Mouse (Mus musculus) liver, embryonic 16.5 days (tissue): ENCODE data around the gene Fbxo48. TPM values are rescaled to one million over a fixed set of nuclear protein-coding genes. Genes with fewer than 3 reads are reported as not detected.

Source experiments
- ATAC-seq: fragments of 200-750 bp; cut with Nextera tagmentation; 2 replicates; pipeline ENCODE4 v1.8.0; 2017; ENCODE audit warnings: low read depth, mild to moderate bottlenecking, moderate number of reproducible peaks, moderate library complexity
- H3K27ac ChIP-seq: fragments of 300-500 bp; sonication (generic); 2 replicates; pipeline ENCODE4 v1.5.1; 2014; ENCODE audit warnings: mild to moderate bottlenecking, low read length
- H3K27me3 ChIP-seq: fragments of 300-500 bp; sonication (generic); 2 replicates; pipeline ENCODE4 v1.6.1; 2014; ENCODE audit warnings: low read depth, low read length, mixed read lengths; ENCODE audit not compliant: control insufficient read depth, insufficient read depth
- H3K36me3 ChIP-seq: fragments of 300-500 bp; sonication (generic); 2 replicates; pipeline ENCODE4 v1.6.1; 2014; ENCODE audit warnings: mild to moderate bottlenecking; ENCODE audit not compliant: control insufficient read depth, insufficient read depth
- H3K4me1 ChIP-seq: fragments of 300-500 bp; sonication (generic); 2 replicates; pipeline ENCODE4 v1.6.1; 2014; ENCODE audit warnings: low read depth, low read length, mixed read lengths; ENCODE audit not compliant: control insufficient read depth
- H3K4me2 ChIP-seq: fragments of 300-500 bp; sonication (generic); 2 replicates; pipeline ENCODE4 v1.6.1; 2014; ENCODE audit warnings: low read depth, low read length, mixed read lengths
- H3K4me3 ChIP-seq: fragments of 300-500 bp; sonication (generic); 2 replicates; pipeline ENCODE4 v1.5.1; 2014; ENCODE audit warnings: low read depth, mild to moderate bottlenecking, low read length
- H3K9ac ChIP-seq: fragments of 300-500 bp; sonication (generic); 2 replicates; pipeline ENCODE4 v1.6.1; 2014; ENCODE audit warnings: low read depth, low read length
- H3K9me3 ChIP-seq: fragments of 300-500 bp; sonication (generic); replicated peaks from 2 replicates; pipeline ENCODE4 v1.6.1; 2016; ENCODE audit warnings: low read length; ENCODE audit not compliant: control insufficient read depth
- WGBS: fragments of 180-500 bp; shearing (Covaris S2); extraction: QIAGEN DNeasy Blood & Tissue Kit; methylation state at CpG from one replicate; pipeline ENCODE4 v1.1.7; 2014; ENCODE audit not compliant: insufficient replicate concordance; 5-methylcytosine and 5-hydroxymethylcytosine counted together
- polyA plus RNA-seq: library from polyadenylated mRNA; unstranded; fragments of >200 nt; fragmentation: Nextera tagmentation; extraction: Ambion mirVana; gene quantifications from 2 replicates; pipeline ENCODE4 v1.2.1, GENCODE M21; 2015

Gene Fbxo48
- 1.5 and 1.9 TPM in 2 replicates for polyA plus RNA-seq

DNA sequence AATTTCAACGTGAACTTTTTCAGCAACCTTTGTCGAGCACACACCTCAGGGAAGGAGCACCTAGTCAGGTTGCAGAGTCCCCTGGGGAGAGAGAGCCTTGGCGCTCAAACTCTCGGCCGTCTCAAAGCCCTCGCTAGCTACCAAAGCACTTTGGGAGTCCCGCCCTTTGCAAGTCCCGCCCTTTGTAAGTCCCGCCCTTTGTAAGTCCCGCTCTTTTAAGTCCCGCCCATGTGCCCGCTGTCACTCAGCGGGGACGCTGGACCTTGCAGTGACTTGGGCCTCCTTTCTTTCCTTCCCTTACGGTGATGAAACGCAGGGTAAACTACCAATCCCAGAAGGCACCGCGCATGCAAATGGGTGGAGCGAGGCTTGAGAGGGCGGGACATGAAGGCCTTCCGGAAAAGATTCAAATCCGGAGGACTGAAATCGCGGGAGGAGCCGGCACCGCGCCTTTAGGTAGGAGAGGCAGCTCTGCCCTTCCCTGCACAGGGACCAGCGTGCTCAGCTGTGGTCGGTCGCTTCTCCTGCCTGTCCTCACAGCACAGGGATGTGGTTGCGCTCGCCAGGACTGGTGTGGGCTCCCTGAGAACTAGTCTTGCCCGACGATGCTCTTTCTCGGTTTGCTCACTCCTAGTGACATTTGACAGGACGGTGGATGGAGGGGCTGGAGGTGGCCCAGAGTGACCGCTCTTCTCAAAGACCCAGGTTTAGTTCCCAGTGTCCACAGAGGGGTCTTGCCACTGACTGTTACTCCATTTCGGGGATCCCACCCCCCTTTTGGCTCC, at the start of gene Fbxo48:
TSS of gene Fbxo48 (plus strand) at position 400 of the 785 bp plus-strand sequence.
- Histone ChIP-seq H3K4me3 (peak within 1 kb of the TSS; percentile 88), H3K36me3 (no peaks in the 10 kb centered on the region; the same call in 1 of the 2 replicates), H3K4me1 (peaks cover 16% of the 10 kb centered on the region), H3K9me3 (no peaks in the 10 kb centered on the region), H3K4me2 (peak within 1 kb of the TSS; percentile 77), H3K27ac (peak within 1 kb of the TSS; percentile 81), H3K9ac (peak within 1 kb of the TSS; percentile 90), H3K27me3 (no peaks in the 10 kb centered on the region)
- 0% methylated on average over 38 of the region's 38 CpGs for WGBS
- peak; percentile 99 for ATAC-seq

DNA sequence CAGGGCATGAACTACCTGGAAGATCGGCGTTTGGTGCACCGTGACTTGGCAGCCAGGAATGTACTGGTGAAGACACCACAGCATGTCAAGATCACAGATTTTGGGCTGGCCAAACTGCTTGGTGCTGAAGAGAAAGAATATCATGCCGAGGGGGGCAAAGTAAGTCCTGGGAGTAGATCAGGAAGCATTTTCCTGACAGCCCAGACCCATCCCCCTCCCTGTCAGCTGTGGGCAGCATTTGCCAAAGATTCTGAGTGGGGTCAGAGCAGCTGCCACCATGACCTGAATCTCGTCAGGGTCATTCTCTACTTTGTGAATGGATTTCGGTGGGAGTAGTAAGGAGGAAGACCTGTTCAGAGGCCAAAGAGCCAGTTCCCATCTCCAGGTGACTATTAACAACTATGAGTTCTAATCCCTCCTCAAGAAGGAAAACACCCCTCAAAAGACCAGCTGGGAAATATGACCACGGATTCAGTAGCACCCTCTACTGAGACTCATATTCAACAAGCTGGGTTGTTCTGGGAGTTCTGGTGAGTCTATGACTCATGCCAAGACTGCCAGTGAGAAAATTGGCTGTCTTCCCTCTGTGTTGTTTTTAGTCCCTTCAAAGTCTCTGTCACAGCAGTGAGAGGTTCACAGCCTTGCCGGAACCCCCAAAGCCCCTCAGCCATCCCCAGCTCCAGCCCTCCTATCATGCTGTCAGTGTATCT, 46.7 kb upstream of the Fbxo48 start:
- no peaks in the 10 kb centered on the region for H3K27me3 ChIP-seq
- ATAC-seq, result no peak
- H3K27ac ChIP-seq, result no peak overlapping the region
- no peaks in the 10 kb centered on the region for H3K36me3 ChIP-seq
- no peak overlapping the region for H3K4me2 ChIP-seq
- H3K9me3 ChIP-seq, result no peaks in the 10 kb centered on the region
- H3K4me1 ChIP-seq, result no peaks in the 10 kb centered on the region
- no peak overlapping the region for H3K9ac ChIP-seq
- no peak overlapping the region for H3K4me3 ChIP-seq
- WGBS, result 66% methylated on average over 8 of the region's 8 CpGs

DNA sequence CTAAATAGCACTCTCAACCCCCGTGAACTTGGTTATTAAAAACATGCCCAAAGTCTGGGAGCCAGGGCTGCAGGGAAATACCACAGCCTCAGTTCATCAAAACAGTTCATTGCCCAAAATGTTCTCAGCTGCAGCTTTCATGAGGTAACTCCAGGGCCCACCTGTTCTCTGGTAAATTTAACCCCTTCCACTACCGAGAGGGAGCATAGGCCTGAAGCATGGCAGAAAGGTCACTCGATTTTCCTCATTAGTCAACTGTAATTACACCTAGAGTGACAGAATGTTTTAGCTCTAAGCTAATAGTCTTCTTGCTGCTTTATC, 46.2 kb upstream of the Fbxo48 start:
- ATAC-seq, result no peak
- Histone ChIP-seq H3K27ac (no peak overlapping the region), H3K4me3 (no peak overlapping the region), H3K36me3 (no peaks in the 10 kb centered on the region), H3K4me1 (no peaks in the 10 kb centered on the region), H3K27me3 (no peaks in the 10 kb centered on the region), H3K9me3 (no peaks in the 10 kb centered on the region), H3K9ac (no peak overlapping the region), H3K4me2 (no peak overlapping the region)
- WGBS, result 53% methylated on average over 3 of the region's 3 CpGs

DNA sequence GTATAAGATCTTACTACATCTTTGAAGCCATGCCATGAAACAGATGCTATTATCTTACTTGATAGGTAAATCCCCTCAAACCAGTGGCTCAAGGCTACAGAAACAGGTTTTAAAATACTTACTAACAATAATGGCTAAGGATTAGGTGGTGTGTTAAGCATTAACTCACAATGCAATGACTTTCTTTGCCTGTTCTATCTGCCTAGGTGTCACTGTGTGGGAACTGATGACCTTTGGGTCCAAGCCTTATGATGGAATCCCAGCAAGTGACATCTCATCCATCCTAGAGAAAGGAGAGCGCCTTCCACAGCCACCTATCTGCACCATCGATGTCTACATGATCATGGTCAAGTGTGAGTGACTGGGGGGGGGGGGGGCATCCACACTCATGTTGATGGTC, 44.6 kb upstream of the Fbxo48 start:
- Histone ChIP-seq H3K27me3 (no peaks in the 10 kb centered on the region), H3K4me3 (no peak overlapping the region), H3K36me3 (no peaks in the 10 kb centered on the region), H3K27ac (no peak overlapping the region), H3K9me3 (no peaks in the 10 kb centered on the region), H3K9ac (no peak overlapping the region), H3K4me1 (no peaks in the 10 kb centered on the region), H3K4me2 (no peak overlapping the region)
- ATAC-seq, result no peak
- WGBS, result 72% methylated on average over 2 of the region's 2 CpGs

DNA sequence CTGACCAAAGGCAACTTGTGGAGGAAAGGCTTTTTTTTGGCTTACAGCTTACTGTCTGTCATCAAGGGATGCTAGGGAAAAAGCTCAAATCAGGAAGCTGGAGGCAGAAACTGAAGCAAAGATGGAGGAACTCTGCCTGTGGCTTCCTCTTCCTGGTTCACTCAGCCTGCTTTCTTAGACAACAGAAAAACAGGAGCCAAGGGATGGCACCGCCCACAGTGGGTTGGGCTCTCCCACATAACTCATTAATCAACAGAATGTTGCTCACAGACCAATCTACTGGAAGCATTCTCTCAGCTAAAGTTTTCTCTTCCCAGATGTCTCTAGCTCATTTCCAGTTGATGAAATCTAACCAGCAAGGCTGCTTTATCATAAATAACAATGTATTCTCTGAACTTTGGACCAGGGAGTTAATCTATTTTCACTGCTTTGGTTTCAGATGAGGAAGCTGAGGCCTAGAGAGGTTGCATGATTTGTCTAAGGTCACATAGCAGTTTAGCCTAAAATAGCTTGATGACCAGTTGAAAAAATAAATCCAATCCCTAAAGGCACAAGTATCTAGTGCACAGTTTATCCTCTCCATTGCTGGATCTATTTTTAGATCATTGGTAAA, 43.6 kb upstream of the Fbxo48 start:
- no peaks in the 10 kb centered on the region for H3K36me3 ChIP-seq
- no peaks in the 10 kb centered on the region for H3K4me1 ChIP-seq
- no peak for ATAC-seq
- no peaks in the 10 kb centered on the region for H3K27me3 ChIP-seq
- H3K4me2 ChIP-seq, result no peak overlapping the region
- H3K9me3 ChIP-seq, result no peaks in the 10 kb centered on the region
- H3K27ac ChIP-seq, result no peak overlapping the region
- H3K4me3 ChIP-seq, result no peak overlapping the region
- H3K9ac ChIP-seq, result no peak overlapping the region
- 50% methylated on average over 1 of the region's 1 CpGs for WGBS

DNA sequence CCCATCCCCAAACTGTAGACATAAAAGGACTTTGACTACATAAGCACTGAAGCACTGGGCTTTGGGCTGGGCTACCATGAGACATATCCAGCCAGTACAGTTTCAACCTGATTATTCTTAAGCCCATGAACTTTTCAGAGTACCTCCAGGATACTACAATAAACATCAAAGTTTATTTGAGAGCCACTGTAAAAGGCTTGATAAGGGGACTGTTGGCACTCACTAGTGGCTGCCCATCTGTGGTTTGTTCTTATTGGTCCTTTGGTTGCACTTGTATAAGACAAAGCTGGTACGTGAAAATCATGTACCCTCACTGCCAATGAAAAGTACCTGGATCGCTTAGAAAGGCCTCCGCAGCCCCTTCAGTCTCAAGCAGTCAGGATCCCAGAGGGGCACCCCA, 36.4 kb upstream of the Fbxo48 start:
- no peak overlapping the region for H3K27ac ChIP-seq
- H3K9me3 ChIP-seq, result no peaks in the 10 kb centered on the region
- H3K4me2 ChIP-seq, result no peak overlapping the region
- no peak overlapping the region for H3K4me3 ChIP-seq
- no peaks in the 10 kb centered on the region for H3K4me1 ChIP-seq
- no peak overlapping the region for H3K9ac ChIP-seq
- WGBS, result 56% methylated on average over 3 of the region's 3 CpGs
- H3K27me3 ChIP-seq, result no peaks in the 10 kb centered on the region
- ATAC-seq, result no peak
- H3K36me3 ChIP-seq, result no peaks in the 10 kb centered on the region

DNA sequence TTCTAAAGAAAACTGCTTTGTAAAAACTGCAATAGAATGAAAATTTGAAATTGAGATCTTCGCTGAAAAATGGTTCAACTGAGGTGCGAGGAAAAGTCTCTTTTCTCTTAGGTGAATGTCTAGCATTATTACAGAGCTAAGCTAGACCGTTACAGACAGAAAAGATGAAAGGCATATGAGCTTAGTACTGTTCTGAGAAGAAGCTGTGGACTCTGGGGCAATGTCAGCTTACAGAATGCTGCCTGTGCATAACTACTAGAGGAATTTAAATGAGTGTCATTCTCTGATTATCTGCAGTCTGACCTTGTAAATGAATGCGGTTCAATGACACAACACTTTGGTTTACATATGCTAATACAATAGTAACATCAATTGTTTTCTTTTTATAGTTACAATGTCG, 35.3 kb upstream of the Fbxo48 start:
- Histone ChIP-seq H3K4me1 (no peaks in the 10 kb centered on the region), H3K4me2 (no peak overlapping the region), H3K27me3 (no peaks in the 10 kb centered on the region), H3K4me3 (no peak overlapping the region), H3K36me3 (no peaks in the 10 kb centered on the region), H3K9me3 (no peaks in the 10 kb centered on the region), H3K27ac (no peak overlapping the region), H3K9ac (no peak overlapping the region)
- WGBS, result 60% methylated on average over 5 of the region's 5 CpGs
- ATAC-seq, result no peak

DNA sequence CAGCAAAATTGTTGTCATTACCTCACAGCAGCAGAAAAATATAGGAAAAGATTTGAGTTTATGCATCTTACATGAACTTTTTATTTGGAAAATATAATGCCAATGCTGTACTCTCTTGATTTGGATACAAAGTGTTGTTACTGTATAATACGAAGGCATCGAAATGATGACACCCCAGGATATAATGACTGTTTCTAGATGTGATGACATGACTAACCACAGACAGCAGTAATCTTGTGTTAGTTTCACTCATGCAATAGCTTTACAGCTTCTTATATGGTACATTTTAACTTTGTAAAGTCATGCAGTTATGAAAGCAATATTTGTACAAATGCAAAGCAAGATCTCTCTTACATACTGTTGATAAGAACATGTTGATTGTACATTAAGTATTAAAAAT, 33.7 kb upstream of the Fbxo48 start:
- Histone ChIP-seq H3K4me1 (no peaks in the 10 kb centered on the region), H3K4me3 (no peak overlapping the region), H3K36me3 (no peaks in the 10 kb centered on the region), H3K9me3 (no peaks in the 10 kb centered on the region), H3K27ac (no peak overlapping the region), H3K9ac (no peak overlapping the region), H3K27me3 (no peaks in the 10 kb centered on the region), H3K4me2 (no peak overlapping the region)
- 76% methylated on average over 2 of the region's 2 CpGs for WGBS
- no peak for ATAC-seq

DNA sequence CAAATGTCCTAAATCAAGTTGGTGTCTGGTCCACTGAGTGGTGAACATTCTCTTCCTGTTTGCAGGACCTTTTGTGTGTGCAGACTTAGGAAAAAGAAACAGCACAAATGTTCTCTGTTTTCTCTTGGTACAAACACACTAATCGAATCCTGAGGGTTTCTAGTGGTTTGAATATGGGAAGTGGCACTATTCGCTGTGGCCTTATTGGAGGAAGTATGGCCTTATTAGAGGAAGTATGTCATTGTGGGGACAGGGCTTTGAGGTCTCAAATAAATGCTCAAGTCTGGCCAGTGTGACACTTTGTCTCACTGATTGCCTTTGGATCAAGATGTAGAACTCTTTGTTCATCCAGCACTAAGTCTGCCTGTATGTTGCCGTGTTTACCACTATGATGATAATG, 19.0 kb upstream of the Fbxo48 start:
- no peaks in the 10 kb centered on the region for H3K9me3 ChIP-seq
- no peak for ATAC-seq
- H3K27ac ChIP-seq, result no peak overlapping the region
- no peaks in the 10 kb centered on the region for H3K4me1 ChIP-seq
- 37% methylated on average over 3 of the region's 3 CpGs for WGBS
- no peaks in the 10 kb centered on the region for H3K27me3 ChIP-seq
- no peaks in the 10 kb centered on the region for H3K36me3 ChIP-seq
- H3K4me2 ChIP-seq, result no peak overlapping the region
- no peak overlapping the region for H3K9ac ChIP-seq
- no peak overlapping the region for H3K4me3 ChIP-seq
